20 mouse cellular contexts compared by ENCODE assay signal in the genomic region with DNA sequence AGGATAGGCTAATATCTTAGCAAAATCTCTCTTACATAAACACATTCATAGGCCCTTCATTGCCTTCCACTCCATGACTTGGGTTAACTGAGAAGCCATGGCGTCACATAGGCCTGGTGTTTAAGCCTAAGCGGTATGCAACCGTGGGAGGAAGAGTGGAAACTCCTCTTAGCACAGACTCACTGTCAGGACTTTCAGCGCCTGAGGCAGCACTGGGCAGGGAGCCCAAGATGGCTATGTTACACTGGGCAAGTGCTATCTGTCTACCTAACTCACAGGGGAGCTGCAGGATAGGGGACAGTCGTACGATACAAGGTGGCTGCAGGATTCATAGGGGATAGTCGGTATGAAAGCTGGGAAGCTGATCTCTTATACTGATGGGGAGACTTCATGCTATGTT.
DNase-seq lines count a peak whose midpoint lies in the region; ATAC-seq and TF ChIP-seq lines count a peak whose summit lies in the region.
"Had no signal": no experiment of that assay in that cellular context is flagged by ENCODE, and none has a peak within 500 bp of the region (broad histone marks: within the 10 kb centered on the region; RNA-seq: fewer than 3 reads in every experiment).

No protein-coding gene starts in this region.

- no peak overlapping the region for H3K9ac ChIP-seq in liver, postnatal 0 days (replicated peaks)
- H3K9ac ChIP-seq: lung, embryonic 14.5 days; neural tube, embryonic 13.5 days had no signal

- no peak overlapping the region for H3K4me3 ChIP-seq in gastrocnemius, adult 2 months
- H3K4me3 ChIP-seq in liver, postnatal 0 days (ENCODE audit: low read depth, low read length) = no peak overlapping the region
- H3K4me3 ChIP-seq: midbrain, embryonic 10.5 days; neural tube, embryonic 13.5 days had no signal

- TF ChIP-seq EP300 in liver, postnatal 0 days (IDR thresholded peaks at IDR 0.05; ENCODE audit: low read depth) = no peak

- H3K4me2 ChIP-seq in liver, postnatal 0 days (ENCODE audit: low read depth, low read length) = no peak overlapping the region
- H3K4me2 ChIP-seq: liver, embryonic 11.5 days; lung, embryonic 14.5 days; neural tube, embryonic 13.5 days had no signal

- no peaks in the 10 kb centered on the region for H3K36me3 ChIP-seq in liver, postnatal 0 days (replicated peaks; ENCODE audit: insufficient read depth, low read length)
- H3K36me3 ChIP-seq: G1E; midbrain, embryonic 10.5 days; neural tube, embryonic 13.5 days had no signal

- H3K4me1 ChIP-seq in liver, postnatal 0 days (ENCODE audit: insufficient read depth) = no peaks in the 10 kb centered on the region

- 79% methylated on average over 7 of the region's 7 CpGs for WGBS in liver, postnatal 0 days (ENCODE audit: insufficient replicate concordance)

- no peak for ATAC-seq in liver, postnatal 0 days
- ATAC-seq: CD4-positive, CD25-positive, alpha-beta regulatory T cell, adult 4 months; forebrain, embryonic 14.5 days had no signal

- H3K27ac ChIP-seq in gastrocnemius, adult 2 months = no peak overlapping the region
- H3K27ac ChIP-seq in liver, postnatal 0 days (ENCODE audit: low read depth) = no peak overlapping the region
- H3K27ac ChIP-seq: midbrain, embryonic 10.5 days; neural tube, embryonic 13.5 days had no signal

- intact Hi-C loops in gastrocnemius, adult 2 months (cut with DNase I) = no loop called here

- no peak for TF ChIP-seq CTCF in gastrocnemius, adult 2 months (IDR thresholded peaks at IDR 0.05)
- TF ChIP-seq CTCF in liver, postnatal 0 days (IDR thresholded peaks at IDR 0.05; ENCODE audit: low read depth) = no peak

- no peaks in the 10 kb centered on the region for H3K9me3 ChIP-seq in liver, postnatal 0 days (ENCODE audit: low read length)
- H3K9me3 ChIP-seq: midbrain, embryonic 10.5 days; neural tube, embryonic 13.5 days had no signal

- H3K27me3 ChIP-seq in liver, postnatal 0 days (ENCODE audit: insufficient read depth, low read length) = no peaks in the 10 kb centered on the region

- DNase-seq in gastrocnemius, adult 2 months = peak; percentile 44
- no peak for DNase-seq in gastrocnemius, postnatal 4 days (ENCODE audit: low spot score in 2 of 2)
- peak; percentile 1 for DNase-seq in 3T3-L1 (ENCODE audit: low read depth, low spot score)
- peak; percentile 50 for DNase-seq in brain, adult 2 months (ENCODE audit: low read depth, low spot score)
- DNase-seq in cerebellum, postnatal 14 days = peak; percentile 80 to 84
- DNase-seq in liver, postnatal 0 days = no peak
- no peak for DNase-seq in yolk sac, embryonic 10.5 days (ENCODE audit: low spot score)
- DNase-seq: adrenal gland, postnatal 25 days; embryo, embryonic 11 days; kidney, adult 2 months; kidney, postnatal 25 days; lung, embryonic 14.5 days; lung, postnatal 4 days; right cerebral cortex, postnatal 14 days had no signal

Comparison
In these comparisons a context has a peak if more than half of its experiments do, and no peak if none do; other contexts are left out.
1. DNase-seq: peak in gastrocnemius, adult 2 months (single experiment), 3T3-L1 (single experiment), brain, adult 2 months (single experiment) and cerebellum, postnatal 14 days (2 of 2); none in gastrocnemius, postnatal 4 days (0 of 2), liver, postnatal 0 days (single experiment) and yolk sac, embryonic 10.5 days (single experiment).